ENCODE assay signal across 8 mouse cellular contexts in the genomic region with DNA sequence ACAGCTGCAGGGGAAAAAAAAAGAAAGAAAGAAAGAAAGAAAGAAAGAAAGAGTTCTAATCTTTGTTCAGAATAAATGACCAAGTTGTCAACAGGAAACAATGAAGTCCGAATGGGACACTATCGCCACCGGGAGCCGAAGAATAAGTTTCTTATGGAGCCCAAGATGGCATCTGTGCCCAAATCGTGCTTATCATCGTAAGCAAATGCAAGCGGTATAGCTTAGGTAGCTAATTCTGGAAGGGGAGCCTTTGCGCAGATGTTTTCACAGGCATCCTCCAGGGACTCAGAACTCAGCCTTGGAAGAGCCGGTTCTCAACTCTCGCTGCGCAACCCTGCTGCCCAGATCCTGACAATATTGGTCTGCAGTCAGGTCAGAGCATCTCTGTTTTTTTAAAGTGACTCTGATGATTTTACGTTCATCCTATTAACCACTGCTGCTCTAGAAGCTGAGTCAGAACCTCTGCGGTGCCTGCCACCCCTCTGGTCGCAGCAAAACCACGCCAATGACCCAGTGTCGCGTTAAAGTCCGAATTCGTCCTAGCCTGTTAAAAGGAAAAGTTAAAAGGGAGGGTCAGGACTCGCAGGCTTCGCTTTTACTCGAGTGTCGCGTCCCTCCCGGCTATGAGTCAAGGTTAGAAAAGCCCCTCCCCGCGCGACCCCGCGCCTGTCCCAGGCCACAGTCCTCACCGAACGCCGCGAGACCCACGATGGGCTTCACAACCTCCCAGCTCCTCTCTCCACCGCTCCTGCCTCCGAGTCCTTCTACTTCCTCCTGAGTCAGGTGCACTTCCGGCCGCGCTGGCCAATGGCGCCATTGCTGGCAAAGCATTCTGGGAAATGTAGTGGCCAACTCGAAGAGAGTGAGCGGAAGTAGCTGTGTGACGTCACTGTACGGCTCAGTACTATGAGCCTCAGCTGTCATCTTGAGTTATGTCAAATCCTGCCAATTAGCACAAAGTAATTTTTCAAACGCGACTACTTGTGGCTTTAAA. TPM values are rescaled to one million over a fixed set of nuclear protein-coding genes. Genes with fewer than 3 reads are reported as not detected.
DNase-seq lines count a peak whose midpoint lies in the region; ATAC-seq lines count a peak whose summit lies in the region.

A gene (minus strand): TSS at position 776 of the 994 bp plus-strand sequence.

- peak within 1 kb of the TSS; percentile 17; the same call in 1 of the 2 replicates for H3K27ac ChIP-seq in intestine, embryonic 14.5 days (ENCODE audit: low read depth)

- peak; percentile 90 to 93 for DNase-seq in adrenal gland, adult 18-20 months (ENCODE audit: low spot score in 2 of 2)
- peak; percentile 99 for DNase-seq in embryo, embryonic 11 days
- peak; percentile 96 for DNase-seq in gastrocnemius, postnatal 25 days
- DNase-seq in intestine, embryonic 14.5 days (ENCODE audit: low spot score), result peak; percentile 93
- DNase-seq in left cerebral cortex, postnatal 14 days (ENCODE audit: low spot score in 2 of 2), result peak; percentile 98 to 99
- peak; percentile 97 for DNase-seq in mesoderm, embryonic 11.5 days (ENCODE audit: low read depth, low spot score)
- peak; percentile 96 to 98 for DNase-seq in right cerebral cortex, postnatal 36 days (ENCODE audit: low spot score in 2 of 2)
- DNase-seq in yolk sac, embryonic 10.5 days (ENCODE audit: low spot score), result peak; percentile 95

- peak within 1 kb of the TSS; percentile 66 for H3K9ac ChIP-seq in intestine, embryonic 14.5 days (ENCODE audit: low read length)

- peaks cover 5% of the 10 kb centered on the region; the same call in 1 of the 2 replicates for H3K4me1 ChIP-seq in intestine, embryonic 14.5 days (replicated peaks; ENCODE audit: control insufficient read depth, insufficient read depth, low read length)

- peak; percentile 98 for ATAC-seq in intestine, embryonic 14.5 days (replicated peaks; ENCODE audit: low FRiP score, low TSS enrichment, low read depth)

- 4% methylated on average over 47 of the region's 47 CpGs for WGBS in intestine, embryonic 14.5 days

- H3K27me3 ChIP-seq in intestine, embryonic 14.5 days (replicated peaks; ENCODE audit: control insufficient read depth, insufficient read depth, low read length), result no peaks in the 10 kb centered on the region

- H3K36me3 ChIP-seq in intestine, embryonic 14.5 days (ENCODE audit: control insufficient read depth, insufficient read depth, low read length), result peaks cover 25% of the 10 kb centered on the region

- peak within 1 kb of the TSS; percentile 69 for H3K4me2 ChIP-seq in intestine, embryonic 14.5 days (ENCODE audit: low read length)

- intact Hi-C loops in left cerebral cortex, postnatal 14 days (cut with DNase I), result no loop called here

- H3K4me3 ChIP-seq in intestine, embryonic 14.5 days (ENCODE audit: low read depth, low read length), result peak within 1 kb of the TSS; percentile 69

- no peaks in the 10 kb centered on the region for H3K9me3 ChIP-seq in intestine, embryonic 14.5 days (ENCODE audit: control insufficient read depth, low read length)

RNA-seq across cellular contexts. Expression of the gene that starts here (rescaled TPM):
- 10 to 100 TPM; 65.2 to 69.5 TPM for total RNA-seq in adrenal gland, adult 18-20 months (2021)
- 10 to 100 TPM; 51.1 to 52.1 TPM for total RNA-seq in gastrocnemius, postnatal 25 days (2021)
- polyA plus RNA-seq in intestine, embryonic 14.5 days (2014; fragmentation: Nextera tagmentation; extraction: Ambion mirVana), result 58.2 and 66.3 TPM in 2 replicates
- total RNA-seq in left cerebral cortex, postnatal 14 days (2021), result 10 to 100 TPM; 53.9 to 58.5 TPM

Comparison
In these comparisons a context has a peak if more than half of its experiments do, and no peak if none do; other contexts are left out.
1. Peak in every context shown above with its lines: DNase-seq, ATAC-seq, H3K4me3 ChIP-seq and H3K27ac ChIP-seq.